Mouse (Mus musculus): ENCODE measurements around the gene D930048N14Rik. TPM values are rescaled to one million over a fixed set of nuclear protein-coding genes. Genes with fewer than 3 reads are reported as not detected.
"Not testable (repeated sequence)": the region's sequence is repeated elsewhere in the genome, so short reads cannot be mapped to it uniquely, and the experiment has no call there.

D930048N14Rik gene
- total RNA-seq, 2 experiments from 2014 or later: 1.2 to 1.3 TPM

- no peak for DNase-seq (ENCODE audit: extremely low spot score in 1 of 2, low spot score in 1 of 2)
Observed at GRCm38 (mm10) chr11:51627425-51627824, 23.3 kb upstream of the D930048N14Rik start.

DNA sequence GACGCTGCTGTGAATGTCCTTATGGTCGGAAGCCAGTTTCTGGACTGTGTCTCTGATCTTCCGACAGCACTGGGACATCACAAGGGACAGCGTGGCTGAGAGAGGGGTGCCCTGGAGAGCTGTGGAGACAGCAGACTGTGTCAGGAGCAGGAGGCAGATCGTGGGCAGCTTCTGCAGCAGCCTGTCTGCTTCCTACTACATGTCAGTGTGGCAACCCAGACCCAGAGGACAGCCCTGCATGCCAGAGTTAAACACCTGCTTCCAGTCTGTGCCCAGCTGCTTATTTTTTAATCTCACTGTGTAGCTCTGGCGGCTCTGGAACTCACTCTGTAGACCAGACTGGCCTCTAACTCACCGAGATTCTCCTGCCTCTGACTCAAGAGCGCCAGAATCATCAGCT, 22.8 kb upstream of the D930048N14Rik start:
- no peak for DNase-seq (ENCODE audit: extremely low spot score in 1 of 2, low spot score in 1 of 2)

- DNase-seq (ENCODE audit: extremely low spot score in 1 of 2, low spot score in 1 of 2): no peak
Observed at GRCm38 (mm10) chr11:51629651-51630314, 21.0 kb upstream of the D930048N14Rik start.

- DNase-seq (ENCODE audit: extremely low spot score in 1 of 2, low spot score in 1 of 2): no peak
Observed at GRCm38 (mm10) chr11:51632130-51632753, 18.5 kb upstream of the D930048N14Rik start.

DNA sequence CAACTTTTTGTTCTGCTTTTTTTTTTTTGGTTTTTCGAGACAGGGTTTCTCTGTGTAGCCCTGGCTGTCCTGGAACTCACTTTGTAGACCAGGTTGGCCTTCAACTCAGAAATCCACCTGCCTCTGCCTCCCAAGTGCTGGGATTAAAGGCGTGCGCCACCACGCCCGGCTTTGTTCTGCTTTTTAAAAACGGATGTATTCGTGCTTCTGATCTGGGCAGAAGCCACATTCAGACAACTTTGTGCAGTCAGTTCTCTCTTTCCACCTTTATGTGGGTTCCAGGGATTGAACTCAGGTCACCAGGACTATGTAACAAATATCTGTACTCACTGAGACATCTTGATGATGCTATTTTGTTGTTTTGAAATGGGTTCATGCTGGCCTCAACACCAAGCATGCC, 17.6 kb upstream of the D930048N14Rik start:
- DNase-seq (ENCODE audit: extremely low spot score in 1 of 2, low spot score in 1 of 2): not testable (repeated sequence)

- DNase-seq (ENCODE audit: extremely low spot score in 1 of 2, low spot score in 1 of 2): no peak
Observed at GRCm38 (mm10) chr11:51633721-51634120, 17.0 kb upstream of the D930048N14Rik start.

- no peak for DNase-seq (ENCODE audit: extremely low spot score in 1 of 2, low spot score in 1 of 2)
Observed at GRCm38 (mm10) chr11:51635127-51635524, 15.6 kb upstream of the D930048N14Rik start.

- peak; percentile 85 to 91 for DNase-seq (ENCODE audit: extremely low spot score in 1 of 2, low spot score in 1 of 2)
Observed at GRCm38 (mm10) chr11:51635525-51636322, 15.0 kb upstream of the D930048N14Rik start, which contains the start of gene Rmnd5b. TSS of gene Rmnd5b (minus strand) at chr11:51635896.

DNA sequence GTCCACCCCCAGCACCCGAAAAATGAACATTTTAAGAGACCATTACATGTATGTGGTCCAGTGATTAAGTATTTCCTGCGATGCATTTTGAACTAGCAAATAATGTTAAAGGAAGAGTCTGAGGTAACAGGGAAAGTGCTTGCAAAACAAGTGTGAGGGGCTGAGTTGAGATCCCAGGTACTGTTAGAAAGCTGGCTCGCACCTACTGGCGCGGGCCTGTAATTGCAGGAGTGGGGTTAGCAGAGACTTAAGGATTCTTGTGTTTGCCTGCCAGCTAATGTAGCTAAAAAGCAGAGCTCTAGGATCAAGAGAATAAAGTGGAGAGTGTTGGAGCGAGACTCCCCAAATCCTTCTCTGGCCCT, 14.4 kb upstream of the D930048N14Rik start:
- no peak for DNase-seq (ENCODE audit: extremely low spot score in 1 of 2, low spot score in 1 of 2)

DNA sequence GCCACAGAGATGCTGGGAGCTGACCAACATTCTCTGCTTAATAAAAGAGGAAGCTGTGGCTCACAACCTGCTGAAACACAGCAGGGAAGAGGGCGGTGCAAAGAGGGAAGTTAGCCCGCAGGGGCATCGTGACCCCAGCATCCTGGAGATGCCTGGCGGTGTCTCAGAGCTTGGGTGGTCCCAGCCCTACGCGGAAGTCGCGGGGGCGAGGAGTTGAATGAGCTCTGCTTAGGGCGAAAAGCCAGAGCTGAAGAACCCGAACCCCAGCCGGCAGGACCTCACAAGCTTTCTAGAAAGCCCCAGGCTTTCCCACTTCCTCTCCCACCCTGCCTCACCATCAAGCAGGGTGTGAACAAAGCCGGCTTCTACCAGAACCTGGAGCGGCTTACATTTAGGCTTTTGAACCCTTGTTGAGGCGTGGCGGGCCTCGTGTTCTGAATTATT, 12.8 kb upstream of the D930048N14Rik start:
- DNase-seq (ENCODE audit: extremely low spot score in 1 of 2, low spot score in 1 of 2): no peak

DNA sequence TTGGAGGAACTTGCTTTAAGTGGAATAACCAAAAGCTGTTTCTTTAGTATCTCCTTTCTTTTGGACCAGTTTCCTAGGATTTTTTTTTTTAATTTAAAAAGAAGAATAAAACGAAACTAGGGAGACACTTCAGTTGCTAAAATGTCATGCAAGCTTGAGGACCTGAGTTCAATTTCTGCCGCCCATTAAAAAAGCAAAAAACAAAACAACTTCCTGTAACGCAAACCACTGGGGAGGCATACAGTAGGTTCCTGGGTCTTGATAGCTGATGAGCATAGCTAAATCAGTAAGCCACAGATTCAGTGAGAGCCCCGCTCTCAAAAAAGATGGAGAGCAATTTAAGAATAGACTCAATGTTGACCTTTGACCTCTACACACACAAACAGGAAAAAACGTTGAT, 12.3 kb upstream of the D930048N14Rik start:
- no peak for DNase-seq (ENCODE audit: extremely low spot score in 1 of 2, low spot score in 1 of 2)

DNA sequence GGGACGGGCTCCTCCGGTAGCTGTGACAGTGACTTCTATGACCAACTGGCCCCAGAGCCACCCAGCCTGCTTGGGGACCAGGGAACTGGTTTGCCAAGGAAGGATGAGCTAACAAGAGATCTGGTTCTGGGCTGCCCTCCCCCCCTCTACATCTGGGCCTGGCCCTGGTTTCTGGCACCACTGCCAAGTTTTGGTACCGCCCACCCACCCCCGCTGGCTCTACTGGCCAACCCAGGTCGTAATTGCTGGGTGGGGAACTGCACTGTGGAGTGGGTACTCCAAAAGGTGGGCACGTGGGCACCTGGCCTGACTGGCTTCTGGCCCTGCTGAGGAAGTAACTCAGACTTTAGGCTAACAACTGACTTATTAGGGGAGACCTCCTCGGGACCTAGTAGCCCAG, 10.0 kb upstream of the D930048N14Rik start:
- DNase-seq (ENCODE audit: extremely low spot score in 1 of 2, low spot score in 1 of 2): no peak

- DNase-seq (ENCODE audit: extremely low spot score in 1 of 2, low spot score in 1 of 2): no peak
Observed at GRCm38 (mm10) chr11:51643202-51643601, 7.6 kb upstream of the D930048N14Rik start.

- no peak for DNase-seq (ENCODE audit: extremely low spot score in 1 of 2, low spot score in 1 of 2)
Observed at GRCm38 (mm10) chr11:51643761-51644160, 7.0 kb upstream of the D930048N14Rik start.

DNA sequence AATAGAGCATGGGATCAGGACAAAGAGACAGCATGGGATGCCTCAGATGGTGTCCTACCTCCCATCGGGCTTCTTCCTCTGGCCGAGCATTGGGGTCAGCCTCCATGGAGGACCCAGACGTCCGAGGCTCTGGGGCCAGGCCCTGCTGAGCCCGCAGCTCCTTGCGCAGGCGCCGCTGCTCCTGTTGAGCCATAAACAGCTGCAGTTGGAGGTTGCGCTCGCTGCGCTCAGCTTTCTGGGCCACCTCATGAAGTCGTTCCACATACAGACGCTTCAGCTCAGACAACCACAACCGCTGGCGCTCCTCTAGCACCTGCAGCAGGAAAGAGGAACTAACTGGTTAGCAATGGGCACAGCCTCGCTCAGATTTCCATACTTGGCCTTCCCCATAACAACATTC, 6.5 kb upstream of the D930048N14Rik start:
- DNase-seq (ENCODE audit: extremely low spot score in 1 of 2, low spot score in 1 of 2): no peak

DNA sequence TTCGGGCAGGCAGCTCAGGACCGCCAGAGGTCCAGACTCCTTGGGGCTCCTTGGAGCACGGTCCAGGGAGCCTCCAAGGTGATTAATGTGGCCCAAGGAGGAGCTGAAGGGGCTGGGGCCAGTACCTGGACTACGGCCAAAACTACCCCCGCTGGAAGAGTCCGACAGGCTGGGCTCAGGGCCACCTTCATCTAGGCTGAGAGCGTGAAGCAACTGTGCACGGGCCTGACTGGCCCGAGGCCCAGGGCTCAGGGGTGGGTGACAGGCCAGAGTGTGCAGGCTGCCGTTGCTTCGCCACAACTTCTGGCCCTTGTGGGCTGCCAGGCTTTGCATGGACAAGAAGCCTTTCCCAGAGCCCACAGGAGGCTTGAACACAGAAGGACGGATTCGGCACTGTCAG, 5.5 kb upstream of the D930048N14Rik start:
- DNase-seq (ENCODE audit: extremely low spot score in 1 of 2, low spot score in 1 of 2): no peak

DNA sequence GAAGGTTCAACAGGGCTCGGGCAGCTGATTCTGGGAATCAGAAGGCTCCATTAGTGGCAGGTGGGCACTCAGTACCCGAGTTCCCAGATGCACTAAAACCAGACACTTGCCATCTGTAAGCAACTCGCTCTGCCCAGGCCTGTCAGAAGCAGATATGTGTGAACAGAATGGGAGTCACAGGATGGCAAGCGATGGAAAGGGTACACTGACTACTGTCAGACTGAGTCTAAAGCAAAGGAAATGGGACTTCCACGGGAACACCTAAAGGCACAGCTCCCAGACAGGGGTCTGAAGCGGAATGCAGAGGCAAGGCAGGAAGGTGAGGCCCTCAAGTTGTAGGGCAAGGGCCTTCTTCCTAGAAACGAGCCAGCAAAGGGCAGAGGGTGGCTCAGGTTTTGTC, 4.5 kb upstream of the D930048N14Rik start:
- DNase-seq (ENCODE audit: extremely low spot score in 1 of 2, low spot score in 1 of 2): no peak

DNA sequence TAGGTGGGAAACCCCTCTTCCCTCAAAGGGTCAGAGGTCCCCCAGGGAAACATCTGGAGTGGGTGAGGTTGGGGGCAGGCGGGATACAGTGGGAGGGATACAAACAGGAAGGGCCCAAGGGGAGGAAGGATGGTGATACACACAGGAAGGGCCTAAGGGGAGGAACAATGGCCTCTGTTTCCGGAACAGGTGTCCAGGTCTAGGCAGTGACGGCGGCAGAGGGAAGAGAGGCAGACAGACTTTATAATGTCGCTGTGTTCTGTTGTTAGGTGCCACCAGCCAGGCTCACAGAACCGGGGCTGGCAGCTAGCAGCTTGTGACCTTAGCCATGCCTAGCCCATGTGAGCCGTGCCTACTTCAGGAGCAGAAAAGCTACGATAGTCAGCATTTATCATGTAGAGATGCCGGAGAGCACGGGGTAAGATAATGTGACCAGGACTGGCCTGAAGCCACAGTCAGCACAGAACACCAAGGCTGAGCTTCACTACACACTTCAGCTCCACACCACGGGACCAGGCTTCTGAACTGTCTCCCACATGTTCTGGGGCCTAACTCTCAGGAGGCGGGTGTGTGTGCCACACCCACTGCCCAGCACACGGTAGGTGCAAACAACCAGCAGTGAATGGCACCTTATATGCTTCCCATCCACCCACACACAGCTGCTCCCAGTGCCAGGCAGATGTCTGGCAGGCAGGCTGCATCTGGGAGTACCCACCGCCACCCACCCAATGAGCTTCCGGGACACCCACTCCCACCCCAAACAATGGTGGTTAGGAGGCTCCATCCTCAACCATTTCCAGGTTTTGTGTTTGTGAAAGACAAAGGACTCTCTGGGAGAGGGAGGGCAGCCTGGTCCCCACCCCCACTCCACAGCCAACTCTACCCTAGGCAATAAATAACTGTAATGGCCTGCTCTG, 3.7 kb upstream of the D930048N14Rik start:
- DNase-seq (ENCODE audit: extremely low spot score in 1 of 2, low spot score in 1 of 2): no peak

DNA sequence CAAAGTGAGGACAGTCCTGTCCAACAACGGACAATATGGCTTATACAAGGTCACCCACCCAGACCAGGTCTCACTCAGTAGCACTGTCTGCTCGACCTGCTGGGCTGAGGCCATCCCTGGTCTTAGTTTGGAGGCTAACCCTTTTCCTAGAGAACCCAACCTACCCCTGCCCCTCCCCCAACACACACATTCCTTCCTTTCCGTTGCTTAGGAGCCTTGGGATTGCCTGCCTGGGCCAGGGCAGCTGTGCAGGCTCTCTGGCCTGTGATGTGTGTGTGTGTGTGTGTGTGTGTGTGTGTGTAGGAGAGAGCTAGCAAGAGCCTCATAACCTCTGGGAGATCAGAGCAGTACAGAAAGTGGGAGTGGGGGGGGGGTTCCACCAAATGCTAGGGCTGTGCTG, 2.2 kb upstream of the D930048N14Rik start:
- DNase-seq (ENCODE audit: extremely low spot score in 1 of 2, low spot score in 1 of 2): no peak

- no peak for DNase-seq (ENCODE audit: extremely low spot score in 1 of 2, low spot score in 1 of 2)
Observed at GRCm38 (mm10) chr11:51649111-51649888, 1.5 kb upstream of the D930048N14Rik start.

Data from layer of hippocampus, postnatal 25 days (tissue).